Mouse (Mus musculus) forebrain, embryonic 12.5 days (tissue): ENCODE data around the gene Taf13. TPM values are rescaled to one million over a fixed set of nuclear protein-coding genes. Genes with fewer than 3 reads are reported as not detected.

ENCODE experiments used
- ATAC-seq: fragments of 200-750 bp; cut with Nextera tagmentation; 2 replicates; pipeline ENCODE4 v1.8.0; 2017; ENCODE audit warnings: moderate TSS enrichment; ENCODE audit not compliant: low FRiP score
- H3K27ac ChIP-seq: fragments of 300-500 bp; sonication (generic); 2 replicates; pipeline ENCODE4 v1.5.1; 2016; ENCODE audit warnings: mild to moderate bottlenecking
- H3K27me3 ChIP-seq: fragments of 300-500 bp; sonication (generic); 2 replicates; pipeline ENCODE4 v1.6.1; 2016; ENCODE audit warnings: mild to moderate bottlenecking
- H3K36me3 ChIP-seq: fragments of 300-500 bp; sonication (generic); replicated peaks from 2 replicates; pipeline ENCODE4 v1.6.1; 2016; ENCODE audit warnings: mild to moderate bottlenecking
- H3K4me1 ChIP-seq: fragments of 300-500 bp; sonication (generic); 2 replicates; pipeline ENCODE4 v1.6.1; 2016
- H3K4me2 ChIP-seq: fragments of 300-500 bp; sonication (generic); 2 replicates; pipeline ENCODE4 v1.6.1; 2016; ENCODE audit warnings: mild to moderate bottlenecking, moderate library complexity
- H3K4me3 ChIP-seq: fragments of 300-500 bp; sonication (generic); replicated peaks from 2 replicates; pipeline ENCODE4 v1.5.1; 2016; ENCODE audit warnings: mild to moderate bottlenecking
- H3K9ac ChIP-seq: fragments of 300-500 bp; sonication (generic); 2 replicates; pipeline ENCODE4 v1.6.1; 2016; ENCODE audit warnings: mild to moderate bottlenecking
- H3K9me3 ChIP-seq: fragments of 300-500 bp; sonication (generic); 2 replicates; pipeline ENCODE4 v1.6.1; 2016
- WGBS: fragments of 180-500 bp; shearing (Covaris S2); methylation state at CpG from one replicate; pipeline ENCODE4 v1.1.7; 2016; 5-methylcytosine and 5-hydroxymethylcytosine counted together
- microRNA-seq: library from miRNA; unstranded; fragments of <30 nt; microRNA quantifications from one replicate; pipeline ENCODE4, GENCODE M21; 2017
- polyA plus RNA-seq: library from polyadenylated mRNA; unstranded; fragments of >200 nt; fragmentation: Nextera tagmentation; extraction: Ambion mirVana; gene quantifications from 2 replicates; pipeline ENCODE4 v1.2.1, GENCODE M21; 2016

Taf13 gene
- polyA plus RNA-seq, 1 experiment from 2014 or later, result 55.7 TPM

DNA sequence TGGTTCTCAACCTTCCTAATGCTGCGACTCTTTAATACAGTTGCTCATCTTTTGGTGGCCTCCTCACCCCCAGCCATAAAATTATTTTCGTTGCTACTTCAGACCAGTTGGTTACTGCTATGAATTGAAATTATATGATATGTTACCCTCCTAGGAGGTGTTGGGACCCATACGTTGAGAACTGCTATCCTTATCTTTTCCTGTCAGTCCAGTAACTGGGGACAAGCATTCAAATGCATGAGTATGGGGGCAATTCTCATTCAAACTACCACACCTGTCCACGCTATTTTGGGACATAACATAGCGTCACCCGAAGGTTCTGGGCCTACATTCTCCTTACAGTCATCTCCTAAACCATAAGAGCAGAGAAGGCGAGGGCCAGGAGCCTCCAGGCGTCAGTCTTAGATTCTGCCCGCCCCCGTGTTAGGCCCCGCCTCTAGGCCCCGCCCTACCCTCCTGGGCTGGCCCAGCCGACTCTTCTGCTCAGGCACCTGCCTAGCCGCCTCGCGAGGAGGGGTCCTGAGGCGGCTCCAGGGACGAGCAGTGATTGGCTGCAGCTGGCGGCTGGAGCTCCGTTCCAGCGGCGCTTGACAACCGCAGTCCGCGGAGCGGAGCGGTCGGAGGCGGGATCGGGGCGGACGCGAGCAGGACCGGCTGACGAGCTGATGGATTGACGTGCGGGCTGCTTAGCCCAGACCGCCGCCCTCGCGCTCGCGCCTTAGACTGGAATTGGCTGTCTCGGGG is 19.5 kb downstream of the Taf13 start, which contains the start of gene Wdr47:
TSS of gene Wdr47 (plus strand) at position 494 of the 744 bp plus-strand sequence.
- H3K4me1 ChIP-seq, result peaks cover 13% of the 10 kb centered on the region; the same call in 1 of the 2 replicates
- peak; percentile 99 for ATAC-seq
- H3K9ac ChIP-seq, result peak within 1 kb of the TSS; percentile 93
- no peaks in the 10 kb centered on the region for H3K27me3 ChIP-seq
- WGBS, result 7% methylated on average over 44 of the region's 44 CpGs
- no peaks in the 10 kb centered on the region for H3K36me3 ChIP-seq
- H3K9me3 ChIP-seq, result no peaks in the 10 kb centered on the region
- H3K27ac ChIP-seq, result peak within 1 kb of the TSS; percentile 94
- H3K4me3 ChIP-seq, result peak within 1 kb of the TSS; percentile 94
- peak within 1 kb of the TSS; percentile 94 for H3K4me2 ChIP-seq

- peak overlapping the region; percentile 94 for H3K27ac ChIP-seq
- peak overlapping the region; percentile 94 for H3K4me3 ChIP-seq
- no peaks in the 10 kb centered on the region for H3K36me3 ChIP-seq
- H3K4me1 ChIP-seq, result peaks cover 13% of the 10 kb centered on the region; the same call in 1 of the 2 replicates
- H3K27me3 ChIP-seq, result no peaks in the 10 kb centered on the region
- peak; percentile 81 for ATAC-seq
- peak overlapping the region; percentile 94 for H3K4me2 ChIP-seq
- WGBS, result under 1% methylated on average over 61 of the region's 61 CpGs
- peak overlapping the region; percentile 93 for H3K9ac ChIP-seq
- H3K9me3 ChIP-seq, result no peaks in the 10 kb centered on the region
These were observed 20.3 kb downstream of the Taf13 start for GRCm38 (mm10) chr3:108591530-108592522.

DNA sequence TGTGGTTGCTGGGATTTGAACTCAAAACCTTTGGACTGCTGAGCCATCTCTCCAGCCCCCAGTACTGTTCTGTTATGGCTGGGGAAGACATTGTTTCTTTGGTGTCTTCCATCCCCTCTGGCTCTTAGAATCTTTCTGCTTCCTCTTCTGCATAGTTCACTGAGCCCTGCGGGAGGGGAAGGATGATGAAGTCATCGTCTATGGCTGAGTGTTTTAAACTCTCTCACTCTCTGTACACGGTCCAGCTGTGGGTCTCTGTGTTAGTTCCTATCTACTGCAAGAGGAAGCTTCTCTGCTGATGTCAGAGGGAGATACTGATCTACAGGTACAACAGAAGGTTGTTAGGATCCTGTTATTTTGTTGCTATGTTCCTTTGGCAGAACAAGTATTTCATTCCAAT is 37.4 kb downstream of the Taf13 start:
- ATAC-seq, result no peak

More for the DNA sequence above, 37.4 kb downstream of the Taf13 start:
- no peak overlapping the region for H3K27ac ChIP-seq
- peaks cover 14% of the 10 kb centered on the region; the same call in 1 of the 2 replicates for H3K36me3 ChIP-seq
- H3K9me3 ChIP-seq, result no peaks in the 10 kb centered on the region
- H3K9ac ChIP-seq, result no peak overlapping the region
- H3K4me3 ChIP-seq, result no peak overlapping the region
- no peaks in the 10 kb centered on the region for H3K4me1 ChIP-seq
- H3K27me3 ChIP-seq, result no peaks in the 10 kb centered on the region
- WGBS, result 87% methylated on average over 3 of the region's 3 CpGs
- H3K4me2 ChIP-seq, result no peak overlapping the region

Small RNA genes within 50 kb of the gene (microRNA-seq; reads per million reads assigned to microRNA genes)
- gene Gm22860, result not detected

Other genes with a start within 250 kb of the Taf13 start
- gene Mybphl, start 206.8 kb upstream of the Taf13 start, polyA plus RNA-seq, result 0.15 and 0.31 TPM in 2 replicates
- gene Psrc1, start 187.9 kb upstream of the Taf13 start, polyA plus RNA-seq, result 82.6 and 83.1 TPM in 2 replicates
- 60.4 and 61.3 TPM in 2 replicates for gene Celsr2, start 156.1 kb upstream of the Taf13 start, polyA plus RNA-seq
- 186 and 205 TPM in 2 replicates for gene Sars, start 126.5 kb upstream of the Taf13 start, polyA plus RNA-seq
- 0.76 and 1.2 TPM in 2 replicates for gene 1700013F07Rik, start 37.5 kb upstream of the Taf13 start, polyA plus RNA-seq
- 3.7 and 5.9 TPM in 2 replicates for gene 5330417C22Rik, start 35.2 kb upstream of the Taf13 start, polyA plus RNA-seq
- 59.4 and 65.8 TPM in 2 replicates for gene Tmem167b, start 9.2 kb upstream of the Taf13 start, polyA plus RNA-seq
- 51.1 and 55.9 TPM in 2 replicates for gene Wdr47, start 19.6 kb downstream of the Taf13 start, polyA plus RNA-seq
- 65.5 and 71.0 TPM in 2 replicates for gene Clcc1, start 82.2 kb downstream of the Taf13 start, polyA plus RNA-seq
- gene Gpsm2, start 150.6 kb downstream of the Taf13 start, polyA plus RNA-seq, result 103 and 110 TPM in 2 replicates
- 0.04 TPM in 1 of 2 replicates, not detected in the other for gene Aknad1, start 168.0 kb downstream of the Taf13 start, polyA plus RNA-seq